Mouse (Mus musculus) neutrophil, adult 5-6 weeks (primary cell): ENCODE results near the gene Plbd2. TPM values are rescaled to one million over a fixed set of nuclear protein-coding genes. Genes with fewer than 3 reads are reported as not detected.

Source experiments
- ATAC-seq: fragments of 151-379, 151-347 bp; 2 replicates; pipeline ENCODE4 v1.8.0; 2017; ENCODE audit warnings: mild to moderate bottlenecking, moderate TSS enrichment; ENCODE audit not compliant: insufficient number of reproducible peaks, poor library complexity, low FRiP score, severe bottlenecking; ENCODE audit errors: extremely low read depth
- total RNA-seq: library from RNA; stranded (forward); fragments of 200-1000 nt; gene quantifications from 2 replicates; pipeline ENCODE4 v1.2.3, GENCODE M21; 2017

The Plbd2 gene
- total RNA-seq, result 5.8 and 7.0 TPM in 2 replicates

GRCm38 (mm10) chr5:120503144-120503795 is at the start of gene Plbd2:
Gene Plbd2 (minus strand): TSS chr5:120503625.
- peak; percentile 40; the same call in 1 of the 2 replicates for ATAC-seq

GRCm38 (mm10) chr5:120550673-120551072 is 47.2 kb upstream of the Plbd2 start:
- ATAC-seq, result no peak

- no peak for ATAC-seq
Measured at GRCm38 (mm10) chr5:120550137-120550536, 46.7 kb upstream of the Plbd2 start.

GRCm38 (mm10) chr5:120548236-120548850 is 44.9 kb upstream of the Plbd2 start:
- ATAC-seq, result no peak

GRCm38 (mm10) chr5:120536632-120537031 is 33.2 kb upstream of the Plbd2 start:
- ATAC-seq, result no peak

- ATAC-seq, result no peak
Measured at GRCm38 (mm10) chr5:120536046-120536445, 32.6 kb upstream of the Plbd2 start.

GRCm38 (mm10) chr5:120534686-120535075 is 31.3 kb upstream of the Plbd2 start:
- no peak for ATAC-seq

- no peak for ATAC-seq
Measured at GRCm38 (mm10) chr5:120534071-120534685, 30.8 kb upstream of the Plbd2 start.

- ATAC-seq, result no peak
Measured at GRCm38 (mm10) chr5:120531631-120532030, 28.2 kb upstream of the Plbd2 start.

- peak; percentile 62 for ATAC-seq
Measured at GRCm38 (mm10) chr5:120527296-120527964, 24.0 kb upstream of the Plbd2 start.

- ATAC-seq, result peak; percentile 39; the same call in 1 of the 2 replicates
Measured at GRCm38 (mm10) chr5:120526311-120526710, 22.9 kb upstream of the Plbd2 start.

- no peak for ATAC-seq
Measured at GRCm38 (mm10) chr5:120525737-120526136, 22.3 kb upstream of the Plbd2 start.

- ATAC-seq, result no peak
Measured at GRCm38 (mm10) chr5:120524736-120525135, 21.3 kb upstream of the Plbd2 start.

- ATAC-seq, result no peak
Measured at GRCm38 (mm10) chr5:120522649-120523048, 19.2 kb upstream of the Plbd2 start.

GRCm38 (mm10) chr5:120517552-120517951 is 14.1 kb upstream of the Plbd2 start:
- ATAC-seq, result 0 out of 2 replicates have a peak, but pooled peaks have one; percentile 13

- peak; percentile 11; the same call in 1 of the 2 replicates for ATAC-seq
Measured at GRCm38 (mm10) chr5:120516221-120516984, 13.0 kb upstream of the Plbd2 start.

- no peak for ATAC-seq
Measured at GRCm38 (mm10) chr5:120515451-120515850, 12.0 kb upstream of the Plbd2 start.

- ATAC-seq, result no peak
Measured at GRCm38 (mm10) chr5:120514754-120515153, 11.3 kb upstream of the Plbd2 start.
